Mouse (Mus musculus): ENCODE data around the gene Srp54b. TPM values are rescaled to one million over a fixed set of nuclear protein-coding genes. Genes with fewer than 3 reads are reported as not detected.
"Not testable (repeated sequence)": the region's sequence is repeated elsewhere in the genome, so short reads cannot be mapped to it uniquely, and the experiment has no call there.

Gene Srp54b
- polyA plus RNA-seq, 1 experiment: 12.6 TPM

- not testable (repeated sequence) for H3K4me1 ChIP-seq (ENCODE audit: control insufficient read depth, insufficient read depth, low read length); H3K36me3 ChIP-seq (ENCODE audit: control insufficient read depth, insufficient read depth, low read length); DNase-seq; H3K27me3 ChIP-seq (replicated peaks; ENCODE audit: control insufficient read depth, insufficient read depth, low read length); H3K4me3 ChIP-seq (ENCODE audit: insufficient read depth, low read depth, low read length); H3K27ac ChIP-seq (ENCODE audit: insufficient read depth, low read depth, low read length)
- WGBS: no CpG with 5 or more reads among the region's 18 CpGs
Measured at GRCm38 (mm10) chr12:55199799-55200198, 44.9 kb downstream of the Srp54b start.

- H3K4me1 ChIP-seq (ENCODE audit: control insufficient read depth, insufficient read depth, low read length); H3K27ac ChIP-seq (ENCODE audit: insufficient read depth, low read depth, low read length); H3K27me3 ChIP-seq (replicated peaks; ENCODE audit: control insufficient read depth, insufficient read depth, low read length); DNase-seq; H3K4me3 ChIP-seq (ENCODE audit: insufficient read depth, low read depth, low read length); H3K36me3 ChIP-seq (ENCODE audit: control insufficient read depth, insufficient read depth, low read length): not testable (repeated sequence)
- no CpG with 5 or more reads among the region's 6 CpGs for WGBS
Measured at GRCm38 (mm10) chr12:55212944-55213343, 58.0 kb downstream of the Srp54b start.

GRCm38 (mm10) chr12:55229626-55230519 is 75.0 kb downstream of the Srp54b start, which contains the start of gene Srp54c:
Gene Srp54c (plus strand): TSS chr12:55230168.
- not testable (repeated sequence) for H3K27ac ChIP-seq (ENCODE audit: insufficient read depth, low read depth, low read length); H3K4me1 ChIP-seq (ENCODE audit: control insufficient read depth, insufficient read depth, low read length); H3K27me3 ChIP-seq (replicated peaks; ENCODE audit: control insufficient read depth, insufficient read depth, low read length); H3K36me3 ChIP-seq (ENCODE audit: control insufficient read depth, insufficient read depth, low read length); DNase-seq
- H3K4me3 ChIP-seq (ENCODE audit: insufficient read depth, low read depth, low read length): peak within 1 kb of the TSS; percentile 54
- no CpG with 5 or more reads among the region's 57 CpGs for WGBS

GRCm38 (mm10) chr12:55230520-55230861 is 75.6 kb downstream of the Srp54b start:
- not testable (repeated sequence) for H3K4me1 ChIP-seq (ENCODE audit: control insufficient read depth, insufficient read depth, low read length); H3K27ac ChIP-seq (ENCODE audit: insufficient read depth, low read depth, low read length); H3K36me3 ChIP-seq (ENCODE audit: control insufficient read depth, insufficient read depth, low read length); DNase-seq; H3K27me3 ChIP-seq (replicated peaks; ENCODE audit: control insufficient read depth, insufficient read depth, low read length)
- H3K4me3 ChIP-seq (ENCODE audit: insufficient read depth, low read depth, low read length): peak overlapping the region; percentile 54
- 0% methylated on average over 14 of the region's 25 CpGs for WGBS

Other genes with a start within 250 kb of the Srp54b start
- not detected in 2 replicates for gene Gm20403, start 168.6 kb upstream of the Srp54b start, polyA plus RNA-seq (2012; rRNA removed)
- 2.6 and 3.8 TPM in 2 replicates for gene Baz1a, start 140.8 kb upstream of the Srp54b start, polyA plus RNA-seq (2012; rRNA removed)
- 7.0 and 9.1 TPM in 2 replicates for gene 2700097O09Rik, start 75.0 kb upstream of the Srp54b start, polyA plus RNA-seq (2012; rRNA removed)
- 12.8 and 14.5 TPM in 2 replicates for gene Srp54a, start 74.8 kb upstream of the Srp54b start, polyA plus RNA-seq (2012; rRNA removed)
- gene Fam177a, start 30.6 kb upstream of the Srp54b start, polyA plus RNA-seq (2012; rRNA removed): 4.9 and 5.6 TPM in 2 replicates
- gene 1700047I17Rik2, start 44.5 kb downstream of the Srp54b start, polyA plus RNA-seq (2012; rRNA removed): not detected in 2 replicates
- gene Srp54c, start 75.1 kb downstream of the Srp54b start, polyA plus RNA-seq (2012; rRNA removed): 6.5 and 10.0 TPM in 2 replicates
- 12.5 and 13.2 TPM in 2 replicates for gene 1110008L16Rik, start 144.5 kb downstream of the Srp54b start, polyA plus RNA-seq (2012; rRNA removed)
- gene Ppp2r3c, start 147.9 kb downstream of the Srp54b start, polyA plus RNA-seq (2012; rRNA removed): 1.9 and 3.0 TPM in 2 replicates
- 48.5 and 80.2 TPM in 2 replicates for gene Psma6, start 229.1 kb downstream of the Srp54b start, polyA plus RNA-seq (2012; rRNA removed)